Mouse (Mus musculus) neural tube, embryonic 13.5 days (tissue): ENCODE data around the gene Gpr45. TPM values are rescaled to one million over a fixed set of nuclear protein-coding genes. Genes with fewer than 3 reads are reported as not detected.
A peak's percentile ranks its signal among the peaks of the same experiment; 100 is the strongest.
"Not testable (repeated sequence)": the region's sequence is repeated elsewhere in the genome, so short reads cannot be mapped to it uniquely, and the experiment has no call there.

Source experiments
- ATAC-seq: fragments of 200-750 bp; cut with Nextera tagmentation; 2 replicates; pipeline ENCODE4 v1.8.0; 2017; ENCODE audit warnings: low read depth, mild to moderate bottlenecking, moderate TSS enrichment, moderate library complexity
- H3K27ac ChIP-seq: fragments of 300-500 bp; sonication (generic); replicated peaks from 2 replicates; pipeline ENCODE4 v1.5.1; 2015; ENCODE audit warnings: moderate library complexity, mild to moderate bottlenecking, inconsistent platforms
- H3K27me3 ChIP-seq: fragments of 300-500 bp; sonication (generic); 2 replicates; pipeline ENCODE4 v1.6.1; 2015; ENCODE audit warnings: mild to moderate bottlenecking, inconsistent platforms
- H3K36me3 ChIP-seq: fragments of 300-500 bp; sonication (generic); 2 replicates; pipeline ENCODE4 v1.6.1; 2015; ENCODE audit warnings: mild to moderate bottlenecking, inconsistent platforms
- H3K4me1 ChIP-seq: fragments of 300-500 bp; sonication (generic); replicated peaks from 2 replicates; pipeline ENCODE4 v1.6.1; 2015; ENCODE audit warnings: inconsistent platforms
- H3K4me2 ChIP-seq: fragments of 300-500 bp; sonication (generic); 2 replicates; pipeline ENCODE4 v1.6.1; 2015; ENCODE audit warnings: inconsistent platforms, mild to moderate bottlenecking, moderate library complexity
- H3K4me3 ChIP-seq: fragments of 300-500 bp; sonication (generic); 2 replicates; pipeline ENCODE4 v1.5.1; 2015; ENCODE audit warnings: mild to moderate bottlenecking, inconsistent platforms
- H3K9ac ChIP-seq: fragments of 300-500 bp; sonication (generic); 2 replicates; pipeline ENCODE4 v1.6.1; 2015; ENCODE audit warnings: moderate library complexity, mild to moderate bottlenecking, inconsistent platforms
- H3K9me3 ChIP-seq: fragments of 300-500 bp; sonication (generic); 2 replicates; pipeline ENCODE4 v1.6.1; 2016; ENCODE audit warnings: inconsistent platforms
- WGBS: fragments of 180-500 bp; shearing (Covaris S2); methylation state at CpG from one replicate; pipeline ENCODE4 v1.1.7; 2015; 5-methylcytosine and 5-hydroxymethylcytosine counted together
- polyA plus RNA-seq: library from polyadenylated mRNA; unstranded; fragments of >200 nt; fragmentation: Nextera tagmentation; extraction: Ambion mirVana; gene quantifications from 2 replicates; pipeline ENCODE4 v1.2.1, GENCODE M21; 2015

Gene Gpr45
- polyA plus RNA-seq, 1 experiment from 2014 or later, result 16.7 TPM

DNA sequence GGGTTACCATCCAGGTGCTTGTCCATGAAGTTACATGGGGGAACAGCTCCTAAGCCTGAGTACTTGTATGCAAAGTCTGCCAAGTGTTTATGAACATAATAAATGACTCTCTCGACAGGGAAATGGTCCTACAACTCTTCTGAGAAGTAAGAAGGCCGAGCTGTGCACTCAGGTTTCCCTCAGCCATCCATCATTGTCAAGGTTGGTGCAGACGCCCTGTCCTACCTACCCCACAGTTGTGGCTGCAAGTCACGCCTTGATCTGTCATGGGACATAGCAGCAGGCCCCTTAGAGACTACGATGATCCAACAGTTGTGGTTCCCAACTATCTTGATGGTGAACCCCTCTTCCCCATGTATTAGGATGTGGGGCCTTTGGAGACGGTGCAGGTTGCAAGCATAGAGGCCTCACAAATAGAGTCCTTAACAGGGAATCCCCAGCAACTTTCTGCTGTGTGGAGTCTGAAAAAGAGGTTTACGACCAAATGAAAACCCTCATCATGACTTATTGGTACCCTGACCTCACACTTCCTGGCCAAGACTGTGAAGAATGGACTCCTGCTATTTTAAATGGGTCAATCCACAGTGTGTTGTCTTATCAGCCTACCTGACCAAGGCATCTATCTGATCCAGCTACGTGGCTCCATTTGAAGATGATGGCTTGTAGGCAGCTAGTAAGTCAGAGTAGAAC lies 30.6 kb downstream of the Gpr45 start:
- Histone ChIP-seq H3K36me3 (peaks cover 10% of the 10 kb centered on the region; the same call in 1 of the 2 replicates), H3K27ac (no peak overlapping the region), H3K4me1 (no peaks in the 10 kb centered on the region), H3K9ac (no peak overlapping the region), H3K4me3 (no peak overlapping the region), H3K27me3 (no peaks in the 10 kb centered on the region), H3K4me2 (no peak overlapping the region), H3K9me3 (peaks cover 6% of the 10 kb centered on the region; the same call in 1 of the 2 replicates)
- WGBS, result 72% methylated on average over 8 of the region's 8 CpGs
- ATAC-seq, result no peak

- H3K9ac ChIP-seq, result no peak overlapping the region
- H3K27me3 ChIP-seq, result no peaks in the 10 kb centered on the region
- ATAC-seq, result no peak
- H3K4me2 ChIP-seq, result no peak overlapping the region
- H3K4me3 ChIP-seq, result no peak overlapping the region
- H3K4me1 ChIP-seq, result no peaks in the 10 kb centered on the region
- H3K9me3 ChIP-seq, result peaks cover 6% of the 10 kb centered on the region; the same call in 1 of the 2 replicates
- H3K27ac ChIP-seq, result no peak overlapping the region
- peaks cover 10% of the 10 kb centered on the region; the same call in 1 of the 2 replicates for H3K36me3 ChIP-seq
- 90% methylated on average over 3 of the region's 3 CpGs for WGBS
These were observed 31.4 kb downstream of the Gpr45 start for GRCm38 (mm10) chr1:42984119-42984518.

- H3K4me1 ChIP-seq, result no peaks in the 10 kb centered on the region
- peaks cover 16% of the 10 kb centered on the region; the same call in 1 of the 2 replicates for H3K36me3 ChIP-seq
- H3K9me3 ChIP-seq, result peaks cover 6% of the 10 kb centered on the region; the same call in 1 of the 2 replicates
- ATAC-seq, result no peak
- WGBS, result 85% methylated on average over 2 of the region's 2 CpGs
- no peak overlapping the region for H3K4me2 ChIP-seq
- H3K27ac ChIP-seq, result no peak overlapping the region
- no peaks in the 10 kb centered on the region for H3K27me3 ChIP-seq
- H3K4me3 ChIP-seq, result no peak overlapping the region
- H3K9ac ChIP-seq, result no peak overlapping the region
These were observed 36.3 kb downstream of the Gpr45 start for GRCm38 (mm10) chr1:42988996-42989395.

DNA sequence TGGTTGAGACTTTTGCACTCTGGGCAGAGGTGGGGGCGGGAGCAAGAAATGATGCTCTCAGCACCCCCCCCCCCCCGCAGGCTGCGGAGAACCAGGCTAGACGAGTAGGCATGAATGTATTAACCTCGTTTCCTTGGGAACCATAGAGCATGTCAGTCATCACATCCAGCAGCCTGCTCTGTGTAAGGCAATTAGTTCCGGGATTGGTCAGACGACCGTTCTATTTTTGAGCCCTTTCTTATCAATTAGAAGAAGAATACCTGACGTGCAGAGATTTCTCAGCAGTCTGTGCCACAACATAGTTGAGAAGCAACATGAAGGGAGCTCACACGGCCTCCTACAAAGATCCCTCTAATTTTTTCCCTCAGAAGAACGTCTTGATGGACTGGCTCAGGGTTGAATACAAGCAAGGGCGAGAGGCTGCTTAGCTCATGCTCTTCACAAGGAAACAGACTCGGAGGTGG lies 53.4 kb downstream of the Gpr45 start:
- H3K9ac ChIP-seq, result no peak overlapping the region
- no peak overlapping the region for H3K4me3 ChIP-seq
- no peaks in the 10 kb centered on the region for H3K9me3 ChIP-seq
- H3K36me3 ChIP-seq, result no peaks in the 10 kb centered on the region
- H3K27ac ChIP-seq, result peak overlapping the region; percentile 43
- H3K4me1 ChIP-seq, result peaks cover 11% of the 10 kb centered on the region; the same call in 1 of the 2 replicates
- ATAC-seq, result peak; percentile 87
- H3K4me2 ChIP-seq, result peak overlapping the region; percentile 29
- no peaks in the 10 kb centered on the region for H3K27me3 ChIP-seq
- 44% methylated on average over 13 of the region's 13 CpGs for WGBS

- H3K4me1 ChIP-seq, result peaks cover 11% of the 10 kb centered on the region; the same call in 1 of the 2 replicates
- no peaks in the 10 kb centered on the region for H3K27me3 ChIP-seq
- peak; percentile 50; the same call in 1 of the 2 replicates for ATAC-seq
- no peaks in the 10 kb centered on the region for H3K9me3 ChIP-seq
- H3K27ac ChIP-seq, result peak overlapping the region; percentile 43
- H3K4me2 ChIP-seq, result peak overlapping the region; percentile 29
- no peak overlapping the region for H3K4me3 ChIP-seq
- no peak overlapping the region for H3K9ac ChIP-seq
- no peaks in the 10 kb centered on the region for H3K36me3 ChIP-seq
- 83% methylated on average over 4 of the region's 4 CpGs for WGBS
These were observed 53.9 kb downstream of the Gpr45 start for GRCm38 (mm10) chr1:43006524-43006923.

DNA sequence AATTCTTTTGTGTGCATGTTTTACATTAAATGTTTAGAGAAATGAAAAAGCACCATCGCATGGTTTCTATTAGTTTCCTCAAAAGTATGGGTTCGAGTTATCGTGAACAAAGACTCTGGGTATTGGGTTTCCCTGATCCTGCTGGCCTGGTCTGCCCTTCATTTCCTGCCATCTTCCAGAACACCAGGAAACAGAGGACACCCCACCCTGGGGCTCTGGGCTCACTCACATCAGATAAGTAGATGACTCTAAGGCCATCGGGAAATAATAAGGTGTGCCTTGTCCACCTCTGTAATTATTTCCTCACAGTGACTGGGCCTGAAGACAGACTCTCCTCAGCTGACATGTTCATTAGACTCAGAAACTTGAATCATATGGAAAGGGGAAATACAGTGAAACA lies 57.8 kb downstream of the Gpr45 start:
- no peak for ATAC-seq
- 94% methylated on average over 4 of the region's 4 CpGs for WGBS

GRCm38 (mm10) chr1:43015153-43015685 lies 62.5 kb downstream of the Gpr45 start:
- H3K27ac ChIP-seq, H3K4me2 ChIP-seq, H3K4me1 ChIP-seq, H3K9ac ChIP-seq, H3K36me3 ChIP-seq, H3K27me3 ChIP-seq, H3K9me3 ChIP-seq, ATAC-seq, H3K4me3 ChIP-seq: not testable (repeated sequence)
- 89% methylated on average over 7 of the region's 7 CpGs for WGBS

More for the DNA sequence above, 57.8 kb downstream of the Gpr45 start:
- H3K4me1 ChIP-seq, result peaks cover 11% of the 10 kb centered on the region; the same call in 1 of the 2 replicates
- H3K4me3 ChIP-seq, result no peak overlapping the region
- H3K36me3 ChIP-seq, result no peaks in the 10 kb centered on the region
- H3K4me2 ChIP-seq, result no peak overlapping the region
- no peak overlapping the region for H3K27ac ChIP-seq
- H3K9ac ChIP-seq, result no peak overlapping the region
- no peaks in the 10 kb centered on the region for H3K9me3 ChIP-seq
- no peaks in the 10 kb centered on the region for H3K27me3 ChIP-seq

DNA sequence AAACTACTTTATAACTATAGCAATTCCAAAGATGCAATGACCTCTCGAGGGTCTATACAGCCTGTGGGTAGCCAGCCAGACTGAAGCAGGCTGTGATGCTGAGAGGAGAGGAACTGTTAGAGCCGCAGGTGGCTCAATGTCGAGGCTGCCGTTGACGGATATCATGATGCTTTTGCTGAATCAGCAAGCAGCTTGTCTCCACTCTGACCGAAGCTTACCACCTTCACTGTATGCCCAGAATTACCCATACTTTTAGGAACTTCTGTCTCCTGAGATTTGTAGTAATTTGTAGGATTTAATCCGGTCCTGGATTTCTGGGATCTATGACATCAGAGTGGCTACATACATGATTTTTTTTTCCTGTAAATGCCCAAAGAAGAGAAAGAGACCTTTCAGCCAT lies 83.3 kb downstream of the Gpr45 start:
- 89% methylated on average over 7 of the region's 7 CpGs for WGBS
- Histone ChIP-seq H3K4me1 (peaks cover 5% of the 10 kb centered on the region), H3K9ac (no peak overlapping the region), H3K4me2 (no peak overlapping the region), H3K36me3 (peaks cover 22% of the 10 kb centered on the region), H3K27ac (no peak overlapping the region), H3K27me3 (no peaks in the 10 kb centered on the region), H3K9me3 (no peaks in the 10 kb centered on the region), H3K4me3 (no peak overlapping the region)
- no peak for ATAC-seq

DNA sequence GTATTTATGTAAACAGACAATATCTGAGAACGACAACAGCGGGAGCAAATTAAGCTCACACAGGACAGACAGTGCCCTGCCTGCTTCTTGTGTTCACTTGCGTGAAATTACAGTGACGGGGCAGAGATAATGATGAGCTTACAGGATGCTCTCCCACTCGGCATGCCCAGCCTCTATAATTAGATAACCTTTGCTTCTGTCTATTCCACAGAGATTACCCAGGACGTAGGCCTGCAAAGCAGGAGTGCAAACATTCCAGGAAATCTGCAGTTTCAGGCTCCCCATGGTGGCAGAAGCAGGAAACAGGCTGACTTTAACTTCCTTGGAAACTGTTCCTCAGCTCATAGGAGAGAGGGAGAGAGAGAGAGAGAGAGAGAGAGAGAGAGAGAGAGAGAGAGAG lies 89.6 kb downstream of the Gpr45 start:
- no peaks in the 10 kb centered on the region for H3K9me3 ChIP-seq
- H3K27ac ChIP-seq, result no peak overlapping the region
- no peak overlapping the region for H3K4me3 ChIP-seq
- no peak overlapping the region for H3K4me2 ChIP-seq
- ATAC-seq, result no peak
- H3K36me3 ChIP-seq, result no peaks in the 10 kb centered on the region
- peaks cover 31% of the 10 kb centered on the region for H3K4me1 ChIP-seq
- WGBS, result 43% methylated on average over 6 of the region's 6 CpGs
- no peaks in the 10 kb centered on the region for H3K27me3 ChIP-seq
- no peak overlapping the region for H3K9ac ChIP-seq

- Histone ChIP-seq H3K36me3 (peaks cover 17% of the 10 kb centered on the region), H3K4me2 (0 out of 2 replicates have a peak overlapping the region, but pooled peaks have one; percentile 11), H3K4me3 (no peak overlapping the region), H3K9me3 (no peaks in the 10 kb centered on the region), H3K4me1 (peaks cover 31% of the 10 kb centered on the region), H3K27me3 (no peaks in the 10 kb centered on the region), H3K27ac (peak overlapping the region; percentile 9; the same call in 1 of the 2 replicates), H3K9ac (no peak overlapping the region)
- peak; percentile 71 for ATAC-seq
- 48% methylated on average over 14 of the region's 14 CpGs for WGBS
These were observed 92.7 kb downstream of the Gpr45 start for GRCm38 (mm10) chr1:43045204-43045982.

DNA sequence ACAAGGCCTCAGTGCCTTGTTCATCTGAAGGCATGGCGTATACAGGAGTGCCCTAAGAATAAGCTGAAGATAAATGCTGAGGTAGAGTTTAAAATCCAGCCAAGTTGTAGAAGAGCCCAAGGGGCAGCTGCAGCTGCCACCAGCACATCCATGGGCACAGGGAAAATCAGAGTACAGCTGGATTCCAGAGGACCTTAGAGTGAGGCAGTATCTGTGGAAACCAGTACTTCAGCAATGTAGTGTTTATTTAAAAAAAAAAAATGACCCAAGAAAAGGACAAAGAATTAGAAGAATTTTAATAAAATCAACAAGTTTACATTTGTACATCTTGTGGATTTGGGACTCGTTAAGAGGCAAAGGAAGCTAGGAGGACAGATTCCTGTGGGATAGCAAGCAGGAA lies 94.3 kb downstream of the Gpr45 start:
- no peaks in the 10 kb centered on the region for H3K9me3 ChIP-seq
- no peak overlapping the region for H3K9ac ChIP-seq
- H3K36me3 ChIP-seq, result peaks cover 33% of the 10 kb centered on the region
- H3K27me3 ChIP-seq, result no peaks in the 10 kb centered on the region
- H3K4me3 ChIP-seq, result no peak overlapping the region
- ATAC-seq, result no peak
- H3K4me1 ChIP-seq, result peaks cover 16% of the 10 kb centered on the region
- H3K27ac ChIP-seq, result no peak overlapping the region
- WGBS, result 94% methylated on average over 2 of the region's 2 CpGs
- H3K4me2 ChIP-seq, result no peak overlapping the region

GRCm38 (mm10) chr1:43047811-43048210 lies 95.1 kb downstream of the Gpr45 start:
- no peak for ATAC-seq
- 79% methylated on average over 10 of the region's 10 CpGs for WGBS

More at GRCm38 (mm10) chr1:43047811-43048210, 95.1 kb downstream of the Gpr45 start:
- H3K36me3 ChIP-seq, result peaks cover 38% of the 10 kb centered on the region
- no peaks in the 10 kb centered on the region for H3K9me3 ChIP-seq
- H3K9ac ChIP-seq, result no peak overlapping the region
- no peak overlapping the region for H3K4me3 ChIP-seq
- peaks cover 12% of the 10 kb centered on the region for H3K4me1 ChIP-seq
- no peak overlapping the region for H3K4me2 ChIP-seq
- H3K27ac ChIP-seq, result no peak overlapping the region
- H3K27me3 ChIP-seq, result no peaks in the 10 kb centered on the region
